In genomic region chr13:83484215-83484614, GRCm38 (mm10) we compare ENCODE assay signal across 19 mouse cellular contexts. TPM values are rescaled to one million over a fixed set of nuclear protein-coding genes. Genes with fewer than 3 reads are reported as not detected.
DNase-seq lines count a peak whose midpoint lies in the region; ATAC-seq and TF ChIP-seq lines count a peak whose summit lies in the region.
"Had no signal": no experiment of that assay in that cellular context is flagged by ENCODE, and none has a peak within 500 bp of the region (broad histone marks: within the 10 kb centered on the region; RNA-seq: fewer than 3 reads in every experiment).

No protein-coding gene starts in this region.

- H3K4me3 ChIP-seq in forebrain, embryonic 13.5 days, result no peak overlapping the region
- H3K4me3 ChIP-seq in forebrain, embryonic 10.5 days, result no peak overlapping the region
- no peak overlapping the region for H3K4me3 ChIP-seq in gastrocnemius, adult 2 months
- no peak overlapping the region for H3K4me3 ChIP-seq in forebrain, embryonic 15.5 days
- H3K4me3 ChIP-seq: embryonic facial prominence, embryonic 10.5 days; embryonic facial prominence, embryonic 12.5 days had no signal

- WGBS in forebrain, embryonic 13.5 days, result 69% methylated on average over 4 of the region's 4 CpGs
- WGBS in forebrain, embryonic 10.5 days, result 87% methylated on average over 4 of the region's 4 CpGs
- whole genome bisulfite sequencing in forebrain, embryonic 15.5 days, result 65% methylated on average over 4 of the region's 4 CpGs

- peaks cover 4% of the 10 kb centered on the region; the same call in 1 of the 2 replicates for H3K4me1 ChIP-seq in forebrain, embryonic 13.5 days
- H3K4me1 ChIP-seq in forebrain, embryonic 10.5 days, result no peaks in the 10 kb centered on the region; the same call in 1 of the 2 replicates
- H3K4me1 ChIP-seq in forebrain, embryonic 15.5 days, result peaks cover 7% of the 10 kb centered on the region; the same call in 1 of the 2 replicates
- H3K4me1 ChIP-seq: embryonic facial prominence, embryonic 10.5 days; embryonic facial prominence, embryonic 12.5 days had no signal

- no peaks in the 10 kb centered on the region for H3K36me3 ChIP-seq in forebrain, embryonic 13.5 days (ENCODE audit: poor library complexity, severe bottlenecking)
- H3K36me3 ChIP-seq in forebrain, embryonic 10.5 days (replicated peaks), result no peaks in the 10 kb centered on the region
- H3K36me3 ChIP-seq in forebrain, embryonic 15.5 days, result no peaks in the 10 kb centered on the region
- H3K36me3 ChIP-seq: embryonic facial prominence, embryonic 10.5 days; embryonic facial prominence, embryonic 12.5 days had no signal

- DNase-seq in forebrain, embryonic 10.5 days (ENCODE audit: extremely low spot score, low spot score), result no peak
- no peak for DNase-seq in gastrocnemius, adult 2 months
- no peak for DNase-seq in gastrocnemius, postnatal 4 days (ENCODE audit: low spot score in 2 of 2)
- DNase-seq in brain, embryonic 14.5 days (ENCODE audit: low read depth), result peak; percentile 27
- DNase-seq in urinary bladder, postnatal 4 days (ENCODE audit: low spot score in 2 of 2), result no peak
- DNase-seq in layer of hippocampus, adult 8-10 months (ENCODE audit: low spot score in 2 of 2), result no peak
- DNase-seq: adrenal gland, adult 2 months; adrenal gland, postnatal 10 days; adrenal gland, postnatal 25 days; cerebellum, adult 11-12 months; cerebellum, adult 2 months; cerebellum, adult 9-10 months; cerebellum, postnatal 10 days; cerebellum, postnatal 25 days had no signal

- H3K9me3 ChIP-seq in forebrain, embryonic 13.5 days (replicated peaks), result no peaks in the 10 kb centered on the region
- no peaks in the 10 kb centered on the region for H3K9me3 ChIP-seq in forebrain, embryonic 10.5 days
- H3K9me3 ChIP-seq in forebrain, embryonic 15.5 days, result no peaks in the 10 kb centered on the region
- H3K9me3 ChIP-seq: embryonic facial prominence, embryonic 10.5 days; embryonic facial prominence, embryonic 12.5 days had no signal

- H3K9ac ChIP-seq in forebrain, embryonic 13.5 days, result no peak overlapping the region
- H3K9ac ChIP-seq in forebrain, embryonic 15.5 days (replicated peaks), result no peak overlapping the region
- H3K9ac ChIP-seq: embryonic facial prominence, embryonic 12.5 days had no signal

- TF ChIP-seq POLR2A in brain, embryonic 14.5 days (IDR thresholded peaks at IDR 0.05; ENCODE audit: borderline replicate concordance, extremely low read depth, insufficient read depth, insufficient read length, poor library complexity, severe bottlenecking), result no peak

- intact Hi-C loops in gastrocnemius, adult 2 months (cut with DNase I), result loop anchor here (10.0 kb wide), 1 partner anchor 419 kb away; no protein-coding TSS in a partner anchor

- H3K4me2 ChIP-seq in forebrain, embryonic 13.5 days, result no peak overlapping the region
- no peak overlapping the region for H3K4me2 ChIP-seq in forebrain, embryonic 15.5 days (replicated peaks)
- H3K4me2 ChIP-seq: embryonic facial prominence, embryonic 12.5 days had no signal

- peak overlapping the region; percentile 2; the same call in 1 of the 2 replicates for H3K27ac ChIP-seq in forebrain, embryonic 13.5 days
- H3K27ac ChIP-seq in forebrain, embryonic 10.5 days, result no peak overlapping the region
- peak overlapping the region; percentile 17; the same call in 1 of the 2 replicates for H3K27ac ChIP-seq in gastrocnemius, adult 2 months
- peak overlapping the region; percentile 15; the same call in 1 of the 2 replicates for H3K27ac ChIP-seq in forebrain, embryonic 15.5 days (replicated peaks)
- H3K27ac ChIP-seq: embryonic facial prominence, embryonic 10.5 days; embryonic facial prominence, embryonic 12.5 days had no signal

- peak; percentile 58; the same call in 1 of the 2 replicates for ATAC-seq in forebrain, embryonic 13.5 days
- peak; percentile 47 for ATAC-seq in forebrain, embryonic 15.5 days (replicated peaks)

- H3K27me3 ChIP-seq in forebrain, embryonic 13.5 days, result no peaks in the 10 kb centered on the region
- no peaks in the 10 kb centered on the region for H3K27me3 ChIP-seq in forebrain, embryonic 10.5 days (ENCODE audit: poor library complexity, severe bottlenecking)
- no peaks in the 10 kb centered on the region for H3K27me3 ChIP-seq in forebrain, embryonic 15.5 days
- H3K27me3 ChIP-seq: embryonic facial prominence, embryonic 12.5 days had no signal

- no peak for TF ChIP-seq CTCF in gastrocnemius, adult 2 months (IDR thresholded peaks at IDR 0.05)
- no peak for TF ChIP-seq CTCF in brain, embryonic 14.5 days (IDR thresholded peaks at IDR 0.05; ENCODE audit: borderline replicate concordance, extremely low read depth, insufficient read depth, insufficient read length)

RNA-seq across cellular contexts. Expression of gene Mef2c, which starts 19.6 kb away (rescaled TPM):
- 58.2 and 60.4 TPM in 2 replicates for polyA plus RNA-seq in forebrain, embryonic 13.5 days (2015; fragmentation: Nextera tagmentation; extraction: Ambion mirVana)
- 13.9 and 16.8 TPM in 2 replicates for polyA plus RNA-seq in forebrain, embryonic 10.5 days (2016; fragmentation: Nextera tagmentation; extraction: Ambion mirVana)
- total RNA-seq in gastrocnemius, adult 2 months (2021), result 100 to 1,000 TPM; 354 to 497 TPM
- 100 to 1,000 TPM; 565 to 585 TPM for total RNA-seq in gastrocnemius, postnatal 4 days (2021)
- polyA plus RNA-seq in brain, embryonic 14.5 days (2012; rRNA removed), result 19.4 and 22.5 TPM in 2 replicates
- polyA plus RNA-seq in forebrain, embryonic 15.5 days (2015; fragmentation: Nextera tagmentation; extraction: Ambion mirVana), result 197 and 227 TPM in 2 replicates
- total RNA-seq in layer of hippocampus, adult 8-10 months (2022), result 100 to 1,000 TPM; 136 to 161 (median 142) TPM
- total RNA-seq: MEL had no signal
